Mouse (Mus musculus) gastrocnemius, postnatal 4 days (tissue): Measurements from ENCODE around the gene Wdr20. TPM values are rescaled to one million over a fixed set of nuclear protein-coding genes. Genes with fewer than 3 reads are reported as not detected.
"Not testable (repeated sequence)": the region's sequence is repeated elsewhere in the genome, so short reads cannot be mapped to it uniquely, and the experiment has no call there.

Experiments
- DNase-seq, 2 experiments: peaks; one replicate each; pipeline ENCODE4 v3.0.0; 2021 to 2022; ENCODE audit warnings: low spot score in 2 of 2, mixed read lengths in 2 of 2
- total RNA-seq, 2 experiments: library from RNA; stranded (reverse); gene quantifications; 2 replicates each; pipeline ENCODE4 v1.2.3; 2021

Gene Wdr20
- total RNA-seq, 2 experiments from 2014 or later = 24.6 to 34.2 TPM

DNA sequence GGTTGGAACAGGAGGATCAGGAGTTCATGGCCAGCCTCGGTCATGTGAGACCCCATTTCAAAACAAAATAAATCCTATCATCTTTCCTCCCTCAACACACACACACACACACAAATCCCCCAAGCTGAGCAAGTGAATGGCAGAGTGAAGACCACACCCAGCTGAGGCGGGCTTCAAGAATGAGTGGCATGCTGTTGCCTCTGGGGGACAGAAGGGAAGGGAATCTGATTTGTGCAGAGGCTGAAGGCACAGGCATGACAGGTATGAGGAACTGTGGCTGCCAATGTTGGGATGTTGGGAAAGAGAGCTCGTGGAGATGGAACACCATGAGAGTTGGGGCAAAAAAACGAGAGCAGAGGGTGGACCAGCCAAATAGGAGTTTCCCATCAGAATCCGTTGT, 26.5 kb upstream of the Wdr20 start:
- no peak for DNase-seq

DNA sequence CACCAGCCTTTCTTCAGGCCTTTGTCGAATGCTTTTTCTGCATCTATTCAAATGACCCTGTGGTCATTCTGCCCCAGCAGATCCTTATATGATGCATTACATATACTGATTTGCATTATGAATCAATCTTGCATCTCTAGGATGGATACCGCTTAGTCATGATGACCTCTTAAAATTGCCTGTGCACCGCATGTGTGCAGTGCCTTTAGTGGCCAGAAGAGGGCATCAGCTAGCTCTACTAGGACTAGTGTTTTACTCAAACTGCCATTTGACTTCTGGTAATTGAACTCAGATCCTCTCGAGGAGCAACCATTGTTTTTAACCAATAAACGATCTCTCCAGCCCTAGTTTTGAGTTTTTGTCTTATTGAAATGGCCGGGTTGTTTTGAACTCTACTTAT, 24.0 kb upstream of the Wdr20 start:
- no peak for DNase-seq

DNA sequence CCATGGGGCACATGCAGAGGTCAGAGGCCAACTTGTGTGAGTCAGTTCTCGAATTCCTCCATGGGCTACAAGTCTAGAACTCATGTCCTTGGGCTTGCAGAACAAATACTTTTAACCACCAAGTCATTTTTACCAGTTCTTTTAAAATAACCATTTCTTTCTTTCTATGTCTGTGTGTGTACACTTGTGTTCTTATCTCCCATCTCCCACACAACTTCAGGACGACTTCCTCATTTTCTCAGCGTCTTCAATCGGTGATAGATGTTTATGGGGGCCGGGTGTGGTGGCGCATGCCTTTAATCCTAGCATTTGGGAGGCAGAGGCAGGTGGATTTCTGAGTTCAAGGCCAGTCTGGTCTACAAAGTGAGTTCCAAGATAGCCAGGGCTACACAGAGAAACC, 23.5 kb upstream of the Wdr20 start:
- DNase-seq = no peak

DNA sequence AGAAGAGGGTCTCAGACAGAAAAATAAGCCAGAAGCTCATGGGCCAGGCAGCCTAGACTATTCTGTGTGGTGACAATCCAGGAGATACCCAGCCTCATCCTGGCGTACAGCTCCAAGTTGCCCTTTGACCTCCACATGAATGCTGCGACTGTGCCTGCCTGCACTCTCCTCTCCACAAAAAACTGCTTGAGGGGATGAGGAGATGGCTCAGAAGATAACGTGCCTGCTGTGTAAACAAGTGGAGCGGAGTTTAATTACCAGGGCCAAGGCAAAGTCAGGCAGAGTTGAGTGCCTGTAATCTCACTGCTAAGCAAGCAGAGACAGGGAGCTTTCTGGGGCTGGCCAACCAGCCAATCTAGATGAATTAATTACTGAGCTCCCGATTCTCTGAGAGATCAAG, 21.7 kb upstream of the Wdr20 start:
- DNase-seq = no peak

DNA sequence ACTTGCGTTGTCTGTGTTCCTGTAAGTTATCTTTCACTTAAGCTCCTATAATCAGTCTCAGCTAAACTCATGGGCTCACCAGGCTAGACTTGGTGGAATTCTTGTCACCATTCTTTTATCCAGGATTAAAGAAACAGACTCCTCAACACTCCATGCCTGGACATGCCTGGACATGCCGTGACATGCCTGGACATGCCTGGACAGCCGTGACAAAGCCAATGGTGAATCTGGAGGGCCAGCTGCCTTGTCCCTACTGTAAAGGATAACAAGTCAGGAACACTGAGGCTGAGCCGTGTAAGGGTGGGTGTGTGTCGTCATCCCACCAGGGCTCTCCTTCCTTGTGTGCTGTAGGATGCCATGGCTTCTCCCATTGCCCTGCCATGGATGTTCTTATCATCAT, 12.7 kb upstream of the Wdr20 start:
- no peak for DNase-seq

DNA sequence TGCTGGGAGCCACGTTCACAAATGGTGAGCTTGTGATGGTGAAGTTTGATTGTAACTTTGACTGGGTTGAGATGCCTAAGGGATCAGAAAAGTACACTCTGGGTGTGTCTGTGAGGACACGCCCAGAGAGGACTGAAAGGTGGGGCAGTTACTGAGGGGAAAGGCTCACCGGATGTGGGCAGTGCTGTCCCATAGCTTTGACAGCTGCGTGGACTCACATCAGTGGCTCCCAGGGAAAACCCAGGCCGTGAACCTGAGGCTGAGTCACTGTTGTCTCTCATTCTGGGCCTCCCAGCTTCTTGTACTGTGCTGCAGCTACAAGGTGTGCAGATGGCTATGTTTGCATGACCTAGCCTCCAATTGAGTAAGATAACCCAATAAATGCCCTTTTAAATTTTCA, 12.3 kb upstream of the Wdr20 start:
- DNase-seq = no peak

DNA sequence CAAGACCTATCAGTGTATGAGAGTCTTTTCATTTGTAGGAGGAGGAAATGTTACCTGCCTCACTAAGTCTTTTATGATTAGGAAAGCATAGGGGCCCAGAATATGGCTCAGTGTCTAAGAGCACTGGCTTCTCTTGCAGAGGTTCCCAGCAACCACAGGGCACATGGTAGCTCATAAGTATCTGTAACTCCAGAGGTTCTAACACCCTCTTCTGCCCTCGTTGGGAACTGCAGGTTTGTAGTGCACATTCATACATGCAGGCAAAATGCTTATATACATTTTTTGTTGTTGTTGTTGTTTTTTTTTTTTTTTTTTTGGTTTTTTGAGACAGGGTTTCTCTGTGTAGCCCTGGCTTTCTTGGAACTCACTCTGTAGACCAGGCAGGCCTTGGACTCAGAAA, 11.3 kb upstream of the Wdr20 start:
- DNase-seq = no peak

DNA sequence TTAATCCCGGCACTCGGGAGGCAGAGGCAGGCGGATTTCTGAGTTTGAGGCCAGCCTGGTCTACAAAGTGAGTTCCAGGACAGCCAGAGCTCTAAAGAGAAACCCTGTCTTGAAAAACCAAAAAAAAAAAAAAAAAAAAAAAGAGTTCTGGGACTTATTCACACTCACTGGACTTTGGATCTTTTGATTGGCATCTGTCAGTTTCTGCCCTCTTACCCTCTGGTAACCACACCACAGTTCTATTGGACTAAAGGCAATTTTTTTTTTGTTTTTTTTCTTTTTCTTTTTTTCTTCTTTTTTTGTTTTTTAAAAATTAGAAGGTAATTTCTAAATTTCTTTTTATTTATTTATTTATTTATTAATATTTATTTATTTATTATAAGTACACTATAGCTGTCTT, 4.5 kb upstream of the Wdr20 start:
- DNase-seq = not testable (repeated sequence)

DNA sequence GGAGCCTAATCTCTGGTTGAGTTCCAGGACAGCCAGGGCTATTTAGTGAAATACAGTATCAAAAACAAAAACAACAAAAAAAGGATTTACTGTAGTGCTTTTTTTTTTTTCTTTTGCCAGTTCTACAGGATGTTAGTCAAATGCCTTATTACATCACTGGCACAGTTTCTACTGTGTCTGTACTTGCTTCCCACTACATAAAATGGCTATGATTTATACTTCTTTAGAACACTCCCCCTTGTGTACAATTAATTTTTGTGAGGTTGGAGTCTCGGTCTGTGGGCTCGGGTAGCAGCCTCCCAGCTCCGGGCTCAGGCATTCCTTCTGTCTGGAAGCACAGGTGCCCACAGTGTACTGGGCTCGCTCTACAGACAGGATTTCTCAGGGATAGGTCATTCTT, 1.1 kb upstream of the Wdr20 start:
- no peak for DNase-seq

DNA sequence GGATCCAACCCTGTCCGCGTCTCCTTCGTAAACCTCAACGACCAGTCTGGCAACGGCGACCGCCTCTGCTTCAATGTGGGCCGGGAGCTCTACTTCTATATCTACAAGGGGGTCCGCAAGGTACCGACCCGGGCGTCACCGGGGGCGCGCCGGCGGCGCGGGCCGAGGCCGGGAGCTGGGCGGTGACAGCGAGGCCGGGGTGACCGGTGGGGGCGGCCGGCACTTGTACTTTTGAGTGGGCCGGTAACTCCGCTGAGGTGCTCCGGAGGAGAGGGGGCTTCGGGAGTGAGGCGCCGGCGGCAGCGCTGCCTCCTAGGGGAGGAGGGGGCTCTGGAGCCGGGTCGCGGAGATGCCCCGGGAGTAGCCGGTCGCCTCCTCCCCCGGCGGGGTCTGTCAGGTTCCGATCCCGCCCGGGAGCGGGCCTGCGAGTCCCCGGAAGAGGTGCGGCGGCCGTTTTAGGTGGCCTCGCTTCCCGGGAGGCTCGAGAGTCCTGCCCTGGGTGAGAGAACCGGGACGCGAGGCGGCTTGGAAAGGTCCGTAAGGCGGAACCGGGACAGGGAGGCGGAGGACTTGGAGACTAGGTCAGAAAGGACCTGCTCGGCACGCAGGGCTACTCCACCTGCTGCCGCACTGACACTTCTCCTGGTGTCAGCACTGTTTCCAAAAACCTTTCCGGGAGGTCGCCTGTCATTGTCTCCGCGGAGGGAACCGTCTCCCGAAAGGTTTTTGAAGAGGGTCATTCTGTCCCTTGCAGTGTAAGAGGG, 596 bp downstream of the Wdr20 start:
- DNase-seq = peak in 1 of 2 experiments; percentile 20

DNA sequence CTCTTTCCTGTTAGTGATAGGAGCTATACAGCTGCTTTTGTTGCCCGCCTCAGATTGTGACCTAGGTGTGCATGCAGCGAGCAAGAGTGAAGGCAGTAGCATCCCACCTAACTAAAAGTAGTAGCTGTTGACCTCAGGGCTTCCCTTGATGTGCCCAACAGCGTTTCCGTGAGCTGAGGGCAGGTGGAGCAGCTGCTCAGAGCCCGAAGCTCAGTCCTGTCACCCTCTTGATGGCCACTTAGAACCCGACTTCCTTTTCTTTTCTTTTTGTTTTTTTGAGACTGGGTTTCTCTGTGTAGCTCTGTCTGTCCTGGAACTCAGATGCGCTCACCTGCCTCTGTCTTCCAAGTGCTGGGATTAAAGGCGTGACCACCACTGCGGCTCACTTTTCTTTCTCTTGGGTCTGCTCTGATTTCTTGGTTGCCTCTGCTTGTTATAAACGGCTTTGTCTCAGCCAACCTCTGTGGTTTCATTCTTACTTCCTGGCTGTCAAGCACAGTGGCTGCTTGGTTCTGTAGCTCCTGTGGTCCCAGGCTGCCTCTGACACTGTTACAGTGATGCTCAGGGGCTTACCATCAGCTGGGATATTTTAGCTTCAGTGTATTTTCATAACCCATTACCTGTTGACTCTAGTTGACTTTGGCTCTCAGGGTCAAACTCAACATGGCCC, 13.2 kb downstream of the Wdr20 start:
- DNase-seq = no peak

DNA sequence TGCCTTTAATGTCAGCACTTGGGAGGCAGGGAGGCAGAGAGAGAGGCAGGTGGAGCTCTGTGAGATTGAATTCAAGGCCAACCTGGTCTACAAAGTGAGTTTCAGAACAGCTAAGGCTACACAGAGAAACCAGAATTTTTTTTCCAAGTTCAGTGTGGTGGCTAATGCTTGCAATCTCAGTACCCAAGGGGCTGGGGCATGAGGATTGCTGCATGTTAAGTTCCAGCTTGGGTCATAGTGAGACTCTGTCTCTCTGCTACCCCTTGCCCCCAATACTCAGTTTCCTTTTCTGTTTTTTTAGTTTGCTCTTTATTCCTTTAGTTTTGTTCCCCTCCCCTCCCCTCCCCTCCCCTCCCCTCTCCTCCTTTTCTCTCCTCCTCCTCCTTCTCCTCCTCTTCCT, 15.0 kb downstream of the Wdr20 start:
- no peak for DNase-seq

DNA sequence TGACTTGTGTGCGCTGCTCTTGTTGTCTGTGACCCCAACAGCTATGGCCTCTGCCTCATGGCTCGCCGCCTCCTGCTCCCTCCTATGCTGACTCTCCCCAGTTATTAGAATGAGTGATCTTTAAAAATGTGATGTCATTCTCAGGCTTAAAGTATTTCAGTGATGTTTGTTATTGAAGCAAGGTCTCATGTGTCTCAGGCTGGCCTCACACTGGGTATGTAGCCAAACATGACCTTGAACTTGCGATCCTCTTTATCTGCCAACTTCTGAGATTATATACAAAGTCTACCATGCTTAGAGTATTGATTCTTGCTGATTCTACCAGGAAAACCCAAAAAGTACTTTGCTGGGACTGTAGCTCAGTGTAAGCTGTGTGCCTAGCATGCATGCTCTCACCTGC, 16.2 kb downstream of the Wdr20 start:
- no peak for DNase-seq

DNA sequence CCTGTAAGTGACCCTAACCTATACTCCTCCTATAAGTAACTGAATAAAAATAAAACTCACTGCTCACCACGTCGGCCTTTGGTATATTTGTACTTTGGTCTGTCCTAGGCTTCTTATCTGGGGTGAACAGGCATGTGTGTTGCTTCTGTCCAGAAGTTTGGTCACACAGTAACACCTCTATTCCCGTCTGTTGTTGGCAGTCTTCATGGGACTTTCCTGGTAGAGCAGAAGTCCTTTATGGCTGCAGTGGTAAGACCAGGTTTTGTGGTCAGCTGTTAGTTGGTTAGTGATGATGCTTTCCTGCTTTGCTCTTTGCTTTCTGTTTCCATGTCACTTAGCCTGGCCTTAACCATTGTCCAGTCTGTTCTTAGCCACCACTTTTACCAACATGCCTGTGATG, 19.4 kb downstream of the Wdr20 start:
- no peak for DNase-seq

DNA sequence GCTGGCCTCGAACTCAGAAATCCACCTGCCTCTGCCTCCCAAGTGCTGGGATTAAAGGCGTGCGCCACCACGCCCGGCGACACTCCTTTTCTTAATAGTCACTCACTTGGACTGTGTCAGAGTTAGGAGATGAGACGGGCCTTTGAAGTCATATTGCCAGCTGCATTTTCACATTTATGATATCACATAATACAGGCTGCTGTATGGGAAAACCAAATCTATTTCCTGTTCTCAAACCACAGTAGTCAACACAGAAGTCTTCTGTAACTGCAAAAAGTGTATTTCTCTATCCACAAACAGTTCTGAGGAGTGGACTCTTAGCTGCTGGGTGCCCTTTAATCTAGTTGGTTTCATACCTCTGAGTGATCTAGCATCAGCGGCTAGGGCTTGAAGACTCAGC, 21.2 kb downstream of the Wdr20 start:
- no peak for DNase-seq

DNA sequence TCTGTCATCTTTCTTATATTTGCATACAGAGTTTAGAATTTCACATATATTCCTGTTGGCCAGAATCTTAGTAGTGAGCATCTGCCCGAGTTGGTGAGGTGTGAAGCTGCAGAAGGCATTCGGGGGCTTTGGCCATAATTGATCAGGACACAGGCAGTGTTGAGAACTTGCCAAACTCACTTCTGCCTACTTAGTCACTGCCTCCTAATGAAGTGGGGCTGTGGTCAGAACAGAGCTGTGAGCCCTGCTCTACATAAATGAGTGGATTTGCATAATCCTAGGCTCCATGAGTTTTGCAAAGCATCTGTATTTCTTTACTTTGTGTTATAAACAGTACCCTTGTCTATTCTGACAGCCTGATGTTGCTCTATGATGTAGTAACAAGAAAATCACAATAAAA, 24.6 kb downstream of the Wdr20 start:
- no peak for DNase-seq

DNA sequence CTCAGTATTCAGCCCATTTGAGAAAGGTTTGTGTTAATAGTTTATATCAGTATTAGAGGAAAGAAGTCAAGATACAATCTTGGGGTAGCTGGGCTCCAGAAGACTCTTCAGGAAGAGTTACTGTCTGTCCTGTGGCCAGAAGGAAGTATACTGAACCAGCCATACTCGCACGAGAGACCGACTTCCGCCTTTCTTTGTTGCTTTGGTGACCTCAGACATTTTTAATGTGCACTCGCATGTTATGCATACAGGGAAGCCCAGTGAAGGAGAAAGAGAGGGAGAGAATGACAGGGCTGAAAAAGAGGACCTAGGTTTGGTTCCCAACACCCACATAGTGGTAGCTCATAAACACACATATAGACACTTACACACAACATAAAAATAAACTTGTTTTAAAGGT, 26.8 kb downstream of the Wdr20 start:
- no peak for DNase-seq

DNA sequence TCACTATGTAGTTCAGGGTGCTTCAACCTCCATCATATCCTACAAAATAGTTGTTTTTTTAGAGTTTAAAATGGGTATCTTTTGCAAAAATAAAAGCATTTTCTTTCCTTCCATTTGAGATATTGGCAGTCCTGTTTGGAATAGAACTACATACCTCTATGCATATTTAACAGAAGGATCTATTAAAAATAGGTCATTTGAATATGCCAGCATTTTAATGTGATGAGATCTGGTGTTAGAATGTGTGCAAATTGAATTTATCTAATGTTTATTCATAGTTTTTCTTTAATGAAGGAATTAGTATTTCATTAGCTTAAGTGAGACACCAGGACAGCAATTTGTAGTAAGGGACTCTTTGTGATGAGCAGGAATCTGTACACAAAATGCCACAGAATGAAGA, 30.8 kb downstream of the Wdr20 start:
- no peak for DNase-seq

DNA sequence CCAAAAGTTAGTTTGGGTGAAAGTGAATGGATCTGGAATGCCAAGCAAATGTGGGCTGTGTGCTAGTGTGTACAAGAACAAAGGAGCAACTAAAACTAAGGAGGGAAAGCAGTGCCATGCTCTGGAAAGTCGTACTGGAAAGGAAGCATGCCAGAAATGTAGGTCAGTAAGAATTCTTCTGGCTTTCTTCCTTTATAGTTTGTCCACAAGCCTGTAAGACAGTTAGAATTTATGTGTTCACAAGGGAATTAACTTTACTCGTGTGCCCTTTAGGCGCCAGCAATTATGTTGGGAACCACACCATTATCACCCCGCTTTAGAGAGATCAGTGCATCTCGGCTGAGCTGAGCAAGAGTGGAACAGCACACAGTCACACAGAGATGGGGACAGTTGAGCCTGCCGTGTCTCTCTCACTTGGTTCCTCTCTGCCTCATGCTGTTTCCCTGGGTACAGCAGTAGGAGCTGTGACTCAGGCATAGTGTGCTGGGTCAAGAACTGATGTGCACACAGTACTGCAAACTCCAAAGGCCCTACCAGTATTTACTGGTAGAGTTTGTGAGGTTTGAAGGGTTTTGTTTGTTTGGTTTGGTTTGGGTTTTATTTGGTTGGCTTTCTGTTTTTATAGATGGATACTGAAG, 32.0 kb downstream of the Wdr20 start:
- DNase-seq = no peak

DNA sequence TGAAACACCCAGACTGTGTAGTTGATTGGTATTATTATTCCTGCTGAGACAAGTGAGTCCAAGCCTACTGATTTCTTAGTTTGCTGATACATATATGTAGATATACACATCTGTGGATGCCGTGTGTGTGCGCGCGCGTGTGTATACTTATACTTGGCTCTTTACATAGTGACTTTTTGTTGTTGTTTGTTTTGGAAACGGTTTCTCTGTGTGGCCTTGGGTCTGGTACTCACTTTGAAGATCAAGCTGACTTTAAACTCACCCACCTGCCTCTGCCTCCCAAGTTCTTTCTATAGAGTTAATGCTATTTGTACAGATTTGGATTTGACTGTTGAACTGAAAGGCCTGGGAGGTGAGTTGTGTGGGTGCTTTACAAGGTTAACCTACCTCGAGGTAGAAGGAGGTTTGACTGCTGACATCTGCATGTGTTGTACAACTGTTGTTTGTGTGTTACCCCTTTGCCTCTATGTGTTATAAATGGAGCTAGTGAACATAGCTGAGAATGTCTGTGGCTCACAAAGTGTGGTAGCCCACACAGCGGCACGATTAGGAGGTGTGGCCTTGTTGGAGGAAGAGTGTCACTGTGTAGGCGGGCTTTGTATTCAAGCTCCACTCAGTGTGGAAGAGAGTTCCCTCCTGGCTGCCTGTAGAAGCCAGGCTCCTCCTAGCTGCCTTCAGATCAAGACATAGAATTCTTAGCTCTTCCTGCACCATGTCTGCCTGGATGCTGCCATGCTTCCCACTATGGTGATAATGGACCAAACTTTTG, 32.9 kb downstream of the Wdr20 start:
- DNase-seq = no peak

DNA sequence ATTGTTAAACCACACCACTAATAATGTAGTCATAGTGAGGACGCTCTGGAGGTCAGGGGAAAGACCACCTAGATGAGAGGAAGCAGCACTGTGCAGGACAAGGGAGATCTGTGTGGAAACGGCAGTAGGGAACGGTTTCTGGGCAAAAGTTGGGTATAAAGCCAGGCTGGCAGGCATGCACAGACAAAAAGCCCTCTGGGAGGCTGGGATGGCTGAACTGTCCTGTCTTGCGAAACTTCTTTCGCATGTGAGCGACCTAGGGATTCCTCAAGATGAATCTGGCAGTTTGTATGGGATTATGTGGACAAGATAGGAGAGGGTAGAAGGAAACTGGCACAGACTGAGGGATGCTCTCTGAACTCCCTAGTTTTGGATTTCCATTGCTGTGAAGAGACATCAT, 34.2 kb downstream of the Wdr20 start:
- no peak for DNase-seq
